Mouse (Mus musculus) ES-E14 (cell line): ENCODE results near the gene Bnip1.

Source experiments
- CHD2 ChIP-seq: IDR thresholded peaks from 2 replicates; pipeline ENCODE4 v1.6.1; 2014; ENCODE audit warnings: mild to moderate bottlenecking, low read depth, low read length, inconsistent platforms
- ZNF384 ChIP-seq: IDR thresholded peaks from 2 replicates; pipeline ENCODE4 v1.6.1; 2012; ENCODE audit warnings: low read depth, low read length, inconsistent platforms

DNA sequence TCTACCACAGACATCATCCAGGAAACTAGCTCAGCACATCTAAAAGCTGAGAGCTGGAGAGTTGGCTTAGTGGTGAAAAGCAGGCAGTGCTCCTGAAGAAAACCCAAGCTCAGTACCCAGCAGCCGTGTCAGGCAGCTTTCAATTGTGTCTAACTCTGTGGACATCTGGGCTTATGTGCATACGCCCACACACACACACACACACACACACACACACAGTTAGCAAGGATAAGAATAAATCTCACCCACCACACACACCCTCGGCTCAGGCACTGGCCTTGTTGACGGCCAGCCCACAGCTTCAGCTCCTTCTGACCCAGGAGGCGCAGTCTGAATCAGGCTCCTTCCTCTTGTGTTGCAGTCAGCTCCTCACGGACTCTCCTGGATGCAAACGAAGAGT, 10.7 kb downstream of the Bnip1 start:
- TF ChIP-seq CHD2, result no peak
- TF ChIP-seq ZNF384, result no peak
